Mouse (Mus musculus): Measurements from ENCODE around the gene Dnlz. TPM values are rescaled to one million over a fixed set of nuclear protein-coding genes. Genes with fewer than 3 reads are reported as not detected.
A peak's percentile ranks its signal among the peaks of the same experiment; 100 is the strongest.

Gene Dnlz
- polyA plus RNA-seq, 1 experiment from 2014 or later: 22.2 TPM

DNA sequence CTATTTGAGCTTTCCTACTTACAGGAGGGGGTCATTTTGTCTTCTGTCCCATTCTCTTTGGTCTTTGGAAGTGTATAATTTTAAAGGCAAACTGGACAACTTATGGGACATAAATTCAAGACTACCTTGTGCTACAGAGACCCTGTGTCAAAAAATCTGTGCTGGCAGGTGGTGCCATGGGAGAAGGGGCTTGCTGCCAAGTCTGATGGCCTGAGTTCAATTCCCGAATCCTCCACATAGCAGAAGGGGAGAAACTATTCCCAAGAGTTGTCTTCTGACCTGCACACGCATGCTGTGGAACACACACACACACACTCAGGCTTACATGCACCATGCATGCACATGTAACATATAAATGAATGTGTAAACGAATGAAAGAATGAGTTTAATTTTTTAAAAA lies 45.2 kb downstream of the Dnlz start:
- no peaks in the 10 kb centered on the region for H3K27me3 ChIP-seq (replicated peaks)
- peaks cover 2% of the 10 kb centered on the region; the same call in 1 of the 2 replicates for H3K4me1 ChIP-seq
- no peaks in the 10 kb centered on the region for H3K36me3 ChIP-seq
- no peak for ATAC-seq (ENCODE audit: insufficient read depth, low FRiP score, low read depth)
- no peak overlapping the region for H3K9ac ChIP-seq
- 85% methylated on average over 3 of the region's 3 CpGs for WGBS
- no peak overlapping the region for H3K27ac ChIP-seq
- H3K4me3 ChIP-seq (replicated peaks): no peak overlapping the region
- H3K4me2 ChIP-seq: no peak overlapping the region
- no peaks in the 10 kb centered on the region for H3K9me3 ChIP-seq

DNA sequence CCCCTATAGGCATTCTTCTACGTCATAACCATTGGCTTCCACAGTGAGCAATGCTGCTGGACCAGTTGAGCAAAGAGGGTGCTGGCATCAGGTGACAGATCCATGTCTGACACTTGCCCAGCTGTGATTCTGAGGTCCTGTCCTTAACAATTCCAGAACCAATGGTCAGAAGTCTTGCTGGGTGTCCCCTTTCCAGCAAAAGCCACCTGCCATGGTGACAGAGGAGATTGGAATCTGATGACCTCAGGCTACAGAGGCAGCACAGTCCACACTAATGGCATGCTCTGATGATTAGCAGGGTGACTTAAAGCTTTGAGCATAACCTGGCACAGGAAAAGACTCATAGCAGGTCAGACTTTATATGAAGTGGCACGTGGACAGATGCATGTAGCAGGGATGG lies 46.4 kb downstream of the Dnlz start:
- Histone ChIP-seq H3K9ac (no peak overlapping the region), H3K4me3 (replicated peaks) (no peak overlapping the region), H3K36me3 (no peaks in the 10 kb centered on the region), H3K9me3 (no peaks in the 10 kb centered on the region), H3K27me3 (replicated peaks) (no peaks in the 10 kb centered on the region), H3K4me1 (peaks cover 7% of the 10 kb centered on the region), H3K27ac (no peak overlapping the region), H3K4me2 (no peak overlapping the region)
- no peak for ATAC-seq (ENCODE audit: insufficient read depth, low FRiP score, low read depth)
- 72% methylated on average over 2 of the region's 2 CpGs for WGBS

DNA sequence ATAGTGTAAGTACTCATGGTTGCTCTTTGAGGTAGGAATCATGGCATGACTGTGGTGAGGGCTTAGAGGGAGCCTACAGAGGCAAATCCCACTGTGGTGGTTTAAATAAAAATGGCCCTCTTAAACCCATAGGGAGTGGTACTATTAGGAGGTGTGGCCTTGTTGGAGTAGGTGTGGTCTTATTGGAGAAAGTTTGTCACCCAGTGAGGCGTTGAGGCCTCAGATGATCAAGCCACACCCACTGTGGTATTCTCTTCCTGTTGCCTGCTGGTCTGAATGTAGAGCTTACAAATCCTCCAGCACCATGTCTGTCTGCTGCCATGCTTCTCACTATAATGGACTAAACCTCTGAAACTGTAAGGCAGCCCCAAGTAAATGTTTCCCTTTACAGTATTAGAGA lies 47.2 kb downstream of the Dnlz start:
- no peaks in the 10 kb centered on the region for H3K36me3 ChIP-seq
- no peak for ATAC-seq (ENCODE audit: insufficient read depth, low FRiP score, low read depth)
- WGBS: 25% methylated on average over 1 of the region's 1 CpGs

DNA sequence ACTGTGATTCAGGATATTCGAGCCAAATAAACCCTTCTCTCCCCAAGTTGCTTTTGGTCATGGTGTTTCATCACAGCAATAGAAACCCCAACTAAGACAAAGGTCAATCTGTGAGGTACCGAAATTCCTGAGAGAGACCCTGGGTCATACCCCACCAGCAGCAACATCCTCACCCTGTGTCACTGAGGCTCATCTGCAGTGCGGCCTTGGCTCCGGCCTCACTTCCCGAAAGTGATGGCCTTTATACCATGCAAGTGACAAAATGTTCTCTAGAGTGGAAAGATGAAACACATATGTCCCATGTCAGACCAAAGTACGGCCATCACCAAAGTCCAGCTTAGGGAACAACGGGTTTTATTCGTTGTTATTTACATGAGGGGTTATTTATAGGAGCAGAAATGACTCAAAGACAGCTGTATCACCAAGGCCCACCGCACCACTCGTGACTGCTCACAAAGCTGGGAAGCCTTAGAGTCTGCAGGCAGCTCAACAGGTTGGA lies 49.9 kb downstream of the Dnlz start:
- H3K4me1 ChIP-seq: peaks cover 30% of the 10 kb centered on the region
- no peak overlapping the region for H3K9ac ChIP-seq
- H3K27ac ChIP-seq: no peak overlapping the region
- no peak for ATAC-seq (ENCODE audit: insufficient read depth, low FRiP score, low read depth)
- H3K4me2 ChIP-seq: no peak overlapping the region
- no peaks in the 10 kb centered on the region for H3K27me3 ChIP-seq (replicated peaks)
- no peaks in the 10 kb centered on the region for H3K9me3 ChIP-seq
- WGBS: 83% methylated on average over 10 of the region's 10 CpGs
- H3K4me3 ChIP-seq (replicated peaks): no peak overlapping the region
- H3K36me3 ChIP-seq: no peaks in the 10 kb centered on the region

More for the DNA sequence above, 47.2 kb downstream of the Dnlz start:
- H3K9ac ChIP-seq: no peak overlapping the region
- H3K4me3 ChIP-seq (replicated peaks): no peak overlapping the region
- no peaks in the 10 kb centered on the region for H3K27me3 ChIP-seq (replicated peaks)
- no peak overlapping the region for H3K27ac ChIP-seq
- no peaks in the 10 kb centered on the region for H3K9me3 ChIP-seq
- no peak overlapping the region for H3K4me2 ChIP-seq
- peaks cover 16% of the 10 kb centered on the region for H3K4me1 ChIP-seq

DNA sequence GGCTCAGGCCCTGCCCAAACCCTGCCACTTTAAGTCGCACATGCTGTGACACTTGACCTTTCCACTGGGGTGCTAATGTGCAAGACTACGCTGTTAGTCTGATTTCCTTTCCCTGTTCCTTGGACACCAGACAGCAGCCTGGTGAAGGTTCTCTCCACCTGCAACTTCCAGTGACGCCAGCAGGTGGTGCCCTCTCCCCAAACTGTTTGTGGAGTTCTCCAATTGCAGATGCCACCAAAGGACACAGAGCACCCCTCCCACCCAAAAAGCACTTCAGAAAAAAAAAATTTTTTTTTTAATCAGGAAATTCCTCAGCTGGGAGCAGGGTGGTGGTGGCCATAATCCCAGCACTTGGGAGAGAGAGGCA lies 51.1 kb downstream of the Dnlz start:
- H3K27me3 ChIP-seq (replicated peaks): no peaks in the 10 kb centered on the region
- peaks cover 34% of the 10 kb centered on the region for H3K4me1 ChIP-seq
- 0% methylated on average over 3 of the region's 3 CpGs for whole genome bisulfite sequencing
- no peaks in the 10 kb centered on the region for H3K36me3 ChIP-seq
- H3K9me3 ChIP-seq: no peaks in the 10 kb centered on the region
- H3K27ac ChIP-seq: peak overlapping the region; percentile 72
- H3K4me3 ChIP-seq (replicated peaks): no peak overlapping the region
- no peak overlapping the region for H3K4me2 ChIP-seq
- no peak overlapping the region for H3K9ac ChIP-seq
- peak; percentile 24; the same call in 1 of the 2 replicates for ATAC-seq (ENCODE audit: insufficient read depth, low FRiP score, low read depth)

DNA sequence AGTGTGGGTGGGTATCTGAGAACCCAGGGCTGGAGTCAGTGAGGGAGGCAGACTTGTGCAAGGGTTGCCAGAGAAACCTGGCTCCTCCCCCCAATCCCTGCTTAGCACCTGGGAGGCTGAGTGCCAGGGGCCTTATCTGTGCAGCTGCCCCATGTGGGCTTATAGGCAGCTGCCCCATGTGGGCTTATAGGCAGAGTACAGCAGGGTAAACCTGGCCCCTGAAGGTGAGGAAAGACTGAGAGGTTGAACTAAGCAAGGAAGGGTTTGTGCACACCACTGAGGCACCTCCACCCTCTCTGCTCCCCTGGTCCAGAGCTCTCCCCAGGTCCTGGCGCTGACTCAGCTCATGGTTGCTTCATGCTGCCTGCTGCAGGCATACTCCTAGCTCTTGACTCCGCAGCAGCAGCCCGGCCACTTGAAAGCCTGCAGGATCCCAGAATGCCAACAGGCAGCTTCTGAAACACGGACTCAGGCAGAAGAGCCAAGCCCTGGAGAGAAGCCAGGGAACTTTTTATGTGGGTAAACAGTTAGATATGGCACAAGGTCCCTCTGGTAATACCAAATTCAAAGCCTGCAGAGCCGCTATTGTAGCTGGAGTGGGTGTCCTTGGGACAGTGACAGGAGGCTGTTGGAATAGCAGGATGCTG lies 51.6 kb downstream of the Dnlz start:
- H3K9ac ChIP-seq: no peak overlapping the region
- peaks cover 34% of the 10 kb centered on the region for H3K4me1 ChIP-seq
- ATAC-seq (ENCODE audit: insufficient read depth, low FRiP score, low read depth): peak; percentile 48; the same call in 1 of the 2 replicates
- no peak overlapping the region for H3K4me3 ChIP-seq (replicated peaks)
- no peaks in the 10 kb centered on the region for H3K9me3 ChIP-seq
- peak overlapping the region; percentile 72 for H3K27ac ChIP-seq
- 33% methylated on average over 5 of the region's 5 CpGs for WGBS
- no peaks in the 10 kb centered on the region for H3K27me3 ChIP-seq (replicated peaks)
- H3K4me2 ChIP-seq: no peak overlapping the region; the same call in 1 of the 2 replicates
- no peaks in the 10 kb centered on the region for H3K36me3 ChIP-seq

DNA sequence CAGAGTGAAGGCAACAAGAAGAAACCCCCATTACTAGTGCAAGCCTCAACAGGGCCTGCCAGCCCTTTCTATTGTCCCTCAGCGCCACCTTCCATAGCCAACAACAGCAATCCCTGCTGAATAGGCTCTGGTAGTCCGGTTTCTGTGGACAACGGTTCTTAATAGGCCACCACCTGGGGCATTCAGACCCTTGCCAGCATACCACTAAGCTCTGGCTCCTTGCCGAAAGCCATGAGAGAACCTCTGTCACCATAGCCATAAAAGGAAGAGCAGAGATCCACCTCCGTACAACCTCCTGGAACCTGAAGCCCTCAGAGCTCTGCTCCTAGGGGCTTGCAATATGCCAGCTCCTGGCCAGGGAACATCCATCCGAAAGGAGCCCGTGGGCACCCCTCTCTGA lies 52.6 kb downstream of the Dnlz start:
- peaks cover 34% of the 10 kb centered on the region for H3K4me1 ChIP-seq
- no peaks in the 10 kb centered on the region for H3K36me3 ChIP-seq
- peak overlapping the region; percentile 72 for H3K27ac ChIP-seq
- no peaks in the 10 kb centered on the region for H3K27me3 ChIP-seq (replicated peaks)
- H3K4me2 ChIP-seq: 0 out of 2 replicates have a peak overlapping the region, but pooled peaks have one; percentile 14
- H3K9me3 ChIP-seq: no peaks in the 10 kb centered on the region
- H3K9ac ChIP-seq: no peak overlapping the region
- 62% methylated on average over 7 of the region's 7 CpGs for WGBS
- ATAC-seq (ENCODE audit: insufficient read depth, low FRiP score, low read depth): no peak
- peak overlapping the region; percentile 4; the same call in 1 of the 2 replicates for H3K4me3 ChIP-seq (replicated peaks)

DNA sequence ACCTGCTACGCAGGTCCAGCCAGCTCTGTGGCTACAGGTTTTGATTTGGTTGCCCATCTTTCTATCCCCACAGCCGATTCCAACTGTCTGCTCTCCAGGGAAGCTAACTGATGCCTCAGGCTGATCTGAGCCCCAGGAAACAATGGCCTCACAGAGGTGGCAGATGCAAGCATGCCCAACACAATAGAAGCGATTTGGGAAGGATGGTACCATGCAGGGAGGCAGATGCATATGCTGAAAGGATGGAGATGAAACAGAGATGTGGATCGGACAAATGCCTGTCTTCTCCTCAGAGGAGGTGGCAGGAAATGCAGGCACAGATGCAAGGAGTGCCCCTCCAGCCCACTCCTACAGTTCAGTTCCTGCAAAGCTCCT lies 53.1 kb downstream of the Dnlz start:
- H3K9me3 ChIP-seq: no peaks in the 10 kb centered on the region
- WGBS: 27% methylated on average over 4 of the region's 4 CpGs
- H3K4me1 ChIP-seq: peaks cover 34% of the 10 kb centered on the region
- no peak for ATAC-seq (ENCODE audit: insufficient read depth, low FRiP score, low read depth)
- H3K27me3 ChIP-seq (replicated peaks): no peaks in the 10 kb centered on the region
- H3K9ac ChIP-seq: no peak overlapping the region
- no peaks in the 10 kb centered on the region for H3K36me3 ChIP-seq
- peak overlapping the region; percentile 72 for H3K27ac ChIP-seq
- H3K4me3 ChIP-seq (replicated peaks): 0 out of 2 replicates have a peak overlapping the region, but pooled peaks have one; percentile 4
- no peak overlapping the region; the same call in 1 of the 2 replicates for H3K4me2 ChIP-seq

DNA sequence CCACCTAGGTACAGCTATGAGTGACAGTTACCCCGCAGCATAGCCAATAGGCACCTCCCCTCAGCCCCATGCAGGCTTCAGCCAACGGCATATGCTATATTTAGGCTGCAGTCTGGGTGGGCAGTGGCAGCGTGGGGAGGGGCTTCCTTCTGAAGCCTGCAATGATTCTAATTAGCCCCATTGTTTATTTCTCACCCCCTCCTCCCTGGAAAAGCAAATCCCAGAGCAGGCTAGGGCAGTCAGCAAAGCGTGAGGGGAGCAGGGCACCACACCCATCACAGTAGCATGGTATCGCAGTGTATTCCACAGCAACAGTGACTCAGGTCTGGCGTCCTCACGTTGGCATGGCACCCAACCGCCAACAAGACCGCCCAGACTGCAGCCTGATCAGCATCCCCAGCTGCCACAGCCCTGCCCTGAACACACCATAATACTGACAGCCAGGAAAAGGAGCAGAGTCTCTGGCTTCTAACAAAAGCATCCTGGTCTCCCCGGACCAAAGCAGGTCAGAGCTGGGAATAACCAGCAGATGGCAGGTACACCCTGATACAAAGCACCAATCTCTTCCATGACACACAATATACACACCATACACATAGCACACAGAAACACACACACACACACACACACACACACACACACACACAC lies 53.6 kb downstream of the Dnlz start:
- peaks cover 34% of the 10 kb centered on the region for H3K4me1 ChIP-seq
- WGBS: under 1% methylated on average over 10 of the region's 10 CpGs
- H3K4me3 ChIP-seq (replicated peaks): no peak overlapping the region
- peak; percentile 70; the same call in 1 of the 2 replicates for ATAC-seq (ENCODE audit: insufficient read depth, low FRiP score, low read depth)
- H3K9me3 ChIP-seq: no peaks in the 10 kb centered on the region
- H3K36me3 ChIP-seq: no peaks in the 10 kb centered on the region
- H3K27me3 ChIP-seq (replicated peaks): no peaks in the 10 kb centered on the region
- H3K4me2 ChIP-seq: peak overlapping the region; percentile 34
- H3K27ac ChIP-seq: peak overlapping the region; percentile 72
- no peak overlapping the region for H3K9ac ChIP-seq

Other genes starting within 250 kb of the Dnlz start
- 14.1 and 16.5 TPM in 2 replicates for gene Nacc2, start 228.9 kb downstream of the Dnlz start, polyA plus RNA-seq (2015; fragmentation: Nextera tagmentation; extraction: Ambion mirVana)
- 0.08 TPM in 1 of 2 replicates, not detected in the other for gene Lhx3, start 143.8 kb downstream of the Dnlz start, polyA plus RNA-seq (2015; fragmentation: Nextera tagmentation; extraction: Ambion mirVana)
- 26.1 and 32.4 TPM in 2 replicates for gene Qsox2, start 114.6 kb downstream of the Dnlz start, polyA plus RNA-seq (2015; fragmentation: Nextera tagmentation; extraction: Ambion mirVana)
- 0.57 and 0.61 TPM in 2 replicates for gene Ccdc187, start 57.6 kb downstream of the Dnlz start, polyA plus RNA-seq (2015; fragmentation: Nextera tagmentation; extraction: Ambion mirVana)
- gene Gpsm1, start 36.6 kb downstream of the Dnlz start, polyA plus RNA-seq (2015; fragmentation: Nextera tagmentation; extraction: Ambion mirVana): 34.6 and 35.8 TPM in 2 replicates
- 1.6 and 1.8 TPM in 2 replicates for gene Card9, start 8.8 kb upstream of the Dnlz start, polyA plus RNA-seq (2015; fragmentation: Nextera tagmentation; extraction: Ambion mirVana)
- 23.5 and 25.9 TPM in 2 replicates for gene Snapc4, start 28.5 kb upstream of the Dnlz start, polyA plus RNA-seq (2015; fragmentation: Nextera tagmentation; extraction: Ambion mirVana)
- 103 TPM in 2 replicates for gene Entr1, start 37.2 kb upstream of the Dnlz start, polyA plus RNA-seq (2015; fragmentation: Nextera tagmentation; extraction: Ambion mirVana)
- gene Pmpca, start 37.2 kb upstream of the Dnlz start, polyA plus RNA-seq (2015; fragmentation: Nextera tagmentation; extraction: Ambion mirVana): 86.8 and 97.9 TPM in 2 replicates
- 17.2 and 17.4 TPM in 2 replicates for gene Inpp5e, start 57.1 kb upstream of the Dnlz start, polyA plus RNA-seq (2015; fragmentation: Nextera tagmentation; extraction: Ambion mirVana)
- gene Sec16a, start 93.1 kb upstream of the Dnlz start, polyA plus RNA-seq (2015; fragmentation: Nextera tagmentation; extraction: Ambion mirVana): 22.3 and 24.0 TPM in 2 replicates
- 16.1 and 17.9 TPM in 2 replicates for gene Notch1, start 164.6 kb upstream of the Dnlz start, polyA plus RNA-seq (2015; fragmentation: Nextera tagmentation; extraction: Ambion mirVana)
- gene Egfl7, start 227.9 kb upstream of the Dnlz start, polyA plus RNA-seq (2015; fragmentation: Nextera tagmentation; extraction: Ambion mirVana): 121 and 128 TPM in 2 replicates
- not detected in 2 replicates for gene Gm20532, start 234.5 kb upstream of the Dnlz start, polyA plus RNA-seq (2015; fragmentation: Nextera tagmentation; extraction: Ambion mirVana)

Measured in stomach, embryonic 15.5 days (tissue).